Mouse (Mus musculus) ovary, adult 10 weeks (tissue): Measurements from ENCODE around the gene Jagn1. TPM values are rescaled to one million over a fixed set of nuclear protein-coding genes. Genes with fewer than 3 reads are reported as not detected.

Source experiments
- polyA plus RNA-seq: library from polyadenylated mRNA; stranded (reverse); fragments of 350-450 nt; fragmentation: Illumina TruSeq; extraction: RNeasy Lipid Tissue Mini Kit (QIAGEN cat#74804); gene quantifications from one replicate; pipeline ENCODE4 v1.2.3, GENCODE M21; 2014

The Jagn1 gene
- polyA plus RNA-seq: 22.8 TPM

DNA sequence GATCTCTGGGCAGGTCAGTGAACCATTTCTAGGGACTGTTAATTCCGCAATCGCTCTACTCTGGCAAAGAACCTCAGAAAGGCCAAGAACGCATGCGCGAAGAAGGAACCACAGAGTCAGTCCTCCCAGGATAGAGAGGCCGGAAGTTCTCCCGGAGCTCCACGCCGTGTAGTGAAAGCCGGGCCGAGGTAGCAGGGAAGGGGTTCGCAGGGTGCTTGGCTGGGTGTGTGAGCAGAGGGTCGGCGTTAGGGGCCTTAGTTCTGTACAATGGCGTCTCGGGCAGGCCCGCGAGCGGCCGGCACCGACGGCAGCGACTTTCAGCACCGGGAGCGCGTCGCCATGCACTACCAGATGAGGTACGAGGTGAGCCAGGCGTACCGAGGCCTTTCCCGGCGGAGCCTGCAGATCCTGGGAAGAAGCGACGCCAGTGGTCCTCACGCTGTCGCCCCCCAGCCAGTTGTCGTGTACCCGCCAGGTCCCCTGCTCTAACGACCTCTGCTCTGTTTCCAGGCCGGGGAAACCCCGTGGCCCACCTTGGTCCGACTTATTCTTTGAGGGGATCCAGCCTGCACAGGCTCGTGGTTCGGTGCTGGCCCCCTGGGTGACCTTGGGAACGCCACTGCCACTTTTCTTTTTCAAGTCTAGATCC, at the start of gene Jagn1:
TSS of gene Jagn1 (plus strand) at position 128 of the 649 bp plus-strand sequence.

DNA sequence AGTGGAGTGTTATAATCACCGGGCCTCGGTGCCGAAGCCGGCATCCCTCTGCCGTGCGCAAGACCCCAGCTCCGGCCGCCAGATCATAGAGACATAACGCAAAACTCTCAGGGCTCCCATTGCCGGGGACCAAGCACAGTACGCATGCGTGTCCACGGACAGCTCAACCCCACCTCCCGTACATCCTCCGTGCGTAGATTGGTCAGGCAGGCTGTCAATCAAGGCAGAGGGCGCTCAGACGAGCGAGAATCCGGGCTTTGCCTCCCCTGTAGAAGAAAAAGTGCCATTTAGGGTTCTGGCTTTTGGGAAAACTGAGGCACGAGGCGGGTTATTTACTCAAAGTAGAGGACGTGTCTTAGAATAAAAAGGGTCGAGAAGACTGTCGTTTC, 23.2 kb upstream of the Jagn1 start, which contains the start of gene Rpusd3:
TSS of gene Rpusd3 (minus strand) at position 142 of the 389 bp plus-strand sequence.

DNA sequence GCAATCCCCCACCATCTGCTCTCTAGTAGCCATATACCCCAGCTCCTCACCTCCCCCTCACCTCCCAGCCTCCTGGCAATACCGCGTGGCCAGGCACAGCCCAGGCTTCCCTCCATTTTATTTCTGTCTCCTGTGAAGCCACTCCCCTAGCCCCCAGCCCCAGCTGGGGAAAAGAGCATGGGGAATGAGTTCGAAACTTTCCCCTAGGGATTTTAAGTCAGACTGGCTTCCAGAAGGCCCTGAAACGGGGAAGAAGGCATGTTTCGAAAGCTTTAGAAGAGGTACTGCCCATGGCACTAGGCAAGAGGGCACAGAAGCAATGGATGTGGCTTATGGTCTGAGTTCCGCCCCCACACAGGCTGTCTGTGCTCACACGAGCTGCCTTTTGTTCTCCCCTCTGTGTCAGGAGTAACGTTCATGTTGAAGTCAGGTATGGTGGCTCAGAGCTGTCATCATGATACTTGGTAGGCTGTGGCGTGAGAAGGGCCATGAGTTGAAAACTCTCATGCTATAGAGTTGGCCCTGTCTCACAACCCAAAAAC, 6.6 kb upstream of the Jagn1 start, which contains the start of gene Cidec:
TSS of gene Cidec (minus strand) at position 97 of the 542 bp plus-strand sequence.

DNA sequence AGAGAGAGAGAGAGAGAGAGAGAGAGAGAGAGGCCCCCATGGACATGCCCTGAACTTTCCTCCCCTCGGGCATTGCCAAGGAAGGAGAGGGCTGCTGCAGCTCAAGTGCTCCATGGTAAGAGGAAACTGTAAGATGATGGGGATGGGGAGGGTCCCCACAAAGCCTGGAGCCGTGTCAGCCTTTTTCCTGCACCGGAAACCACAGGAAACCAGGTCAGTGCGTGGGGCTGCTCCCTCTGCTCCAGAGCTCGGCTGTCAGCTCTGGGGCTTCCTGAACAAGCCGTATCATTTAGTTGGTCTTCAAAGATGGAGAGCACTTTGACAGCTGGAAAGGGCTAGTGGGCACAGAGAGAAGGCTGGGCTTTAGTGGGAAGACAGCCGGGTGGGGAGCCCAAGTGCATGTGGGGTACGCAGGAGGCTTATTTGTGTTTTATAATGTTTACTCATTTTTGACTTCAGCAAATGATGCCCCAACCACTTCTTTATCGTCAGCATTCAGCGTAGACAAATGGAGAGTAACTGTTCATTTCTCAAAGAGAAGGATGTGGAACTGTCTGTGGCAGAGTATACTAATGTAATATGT, 15.7 kb downstream of the Jagn1 start, which contains the start of gene Il17re:
TSS of gene Il17re (plus strand) at position 533 of the 583 bp plus-strand sequence.

DNA sequence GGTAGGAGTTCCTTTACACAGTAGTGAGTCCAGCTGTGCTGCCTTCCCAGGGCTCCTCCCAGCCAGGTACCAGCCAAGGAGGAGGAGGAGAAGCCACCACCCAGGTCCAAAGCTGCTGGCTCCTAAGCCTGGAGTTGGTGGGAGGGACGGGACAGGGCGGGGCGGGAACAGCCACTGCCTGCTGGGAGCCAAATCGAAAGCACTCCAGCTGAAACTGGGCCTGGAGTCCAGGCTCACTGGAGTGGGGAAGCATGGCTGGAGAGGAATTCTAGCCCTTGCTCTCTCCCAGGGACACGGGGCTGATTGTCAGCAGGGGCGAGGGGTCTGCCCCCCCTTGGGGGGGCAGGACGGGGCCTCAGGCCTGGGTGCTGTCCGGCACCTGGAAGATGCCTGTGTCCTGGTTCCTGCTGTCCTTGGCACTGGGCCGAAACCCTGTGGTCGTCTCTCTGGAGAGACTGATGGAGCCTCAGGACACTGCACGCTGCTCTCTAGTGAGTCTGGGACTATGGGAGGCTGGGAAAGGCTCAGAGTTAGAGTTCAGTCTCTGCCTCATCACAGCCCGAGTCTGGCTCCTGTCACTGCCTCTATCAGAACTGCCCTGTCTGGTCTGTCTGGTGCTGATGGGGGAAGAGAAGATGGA, 29.0 kb downstream of the Jagn1 start, which contains the start of gene Il17rc:
TSS of gene Il17rc (plus strand) at position 131 of the 640 bp plus-strand sequence.

GRCm38 (mm10) chr6:113483100-113483615, 40.8 kb downstream of the Jagn1 start, which contains the start of gene Creld1:
Creld1 (plus strand) TSS chr6:113483297.

Other genes starting within 250 kb of the Jagn1 start
- 0.20 TPM for gene Lhfpl4, start 247.2 kb upstream of the Jagn1 start, polyA plus RNA-seq
- gene Mtmr14, start 204.7 kb upstream of the Jagn1 start, polyA plus RNA-seq: 35.6 TPM
- 0.20 TPM for gene Cpne9, start 160.3 kb upstream of the Jagn1 start, polyA plus RNA-seq
- gene Brpf1, start 135.4 kb upstream of the Jagn1 start, polyA plus RNA-seq: 3.5 TPM
- gene Ogg1, start 115.6 kb upstream of the Jagn1 start, polyA plus RNA-seq: 3.6 TPM
- 23.9 TPM for gene Camk1, start 98.6 kb upstream of the Jagn1 start, polyA plus RNA-seq
- gene Tada3, start 64.7 kb upstream of the Jagn1 start, polyA plus RNA-seq: 3.1 TPM
- 117 TPM for gene Arpc4, start 64.5 kb upstream of the Jagn1 start, polyA plus RNA-seq
- gene Ttll3, start 53.3 kb upstream of the Jagn1 start, polyA plus RNA-seq: not detected
- gene Rpusd3, start 23.2 kb upstream of the Jagn1 start, polyA plus RNA-seq: not detected
- gene Cidec, start 6.8 kb upstream of the Jagn1 start, polyA plus RNA-seq: 0.54 TPM
- 0.57 TPM for gene Il17re, start 15.9 kb downstream of the Jagn1 start, polyA plus RNA-seq
- 0.77 TPM for gene Il17rc, start 28.9 kb downstream of the Jagn1 start, polyA plus RNA-seq
- 1.2 TPM for gene Creld1, start 40.7 kb downstream of the Jagn1 start, polyA plus RNA-seq
- not detected for gene Prrt3, start 59.4 kb downstream of the Jagn1 start, polyA plus RNA-seq
- 111 TPM for gene Emc3, start 89.1 kb downstream of the Jagn1 start, polyA plus RNA-seq
- 4.6 TPM for gene Fancd2, start 89.1 kb downstream of the Jagn1 start, polyA plus RNA-seq
- 0.34 TPM for gene Fancd2os, start 158.1 kb downstream of the Jagn1 start, polyA plus RNA-seq
- gene Brk1, start 162.2 kb downstream of the Jagn1 start, polyA plus RNA-seq: 43.7 TPM
- 38.4 TPM for gene Vhl, start 181.4 kb downstream of the Jagn1 start, polyA plus RNA-seq
- 3.0 TPM for gene Irak2, start 195.9 kb downstream of the Jagn1 start, polyA plus RNA-seq